Mouse (Mus musculus) midbrain, embryonic 11.5 days (tissue): ENCODE data around the gene Stbd1. TPM values are rescaled to one million over a fixed set of nuclear protein-coding genes. Genes with fewer than 3 reads are reported as not detected.

Experiments used
- ATAC-seq: fragments of 200-750 bp; cut with Nextera tagmentation; 2 replicates; pipeline ENCODE4 v1.8.0; 2017; ENCODE audit warnings: moderate TSS enrichment, moderate library complexity; ENCODE audit not compliant: low FRiP score
- DNase-seq: peaks from one replicate; pipeline ENCODE4 v3.0.0; 2015; ENCODE audit warnings: low spot score; ENCODE audit errors: missing footprints
- H3K27ac ChIP-seq: fragments of 300-500 bp; sonication (generic); 2 replicates; pipeline ENCODE4 v1.5.1; 2014; ENCODE audit warnings: low read depth, low read length
- H3K27me3 ChIP-seq: fragments of 300-500 bp; sonication (generic); 2 replicates; pipeline ENCODE4 v1.6.1; 2014; ENCODE audit warnings: mild to moderate bottlenecking, low read length, moderate library complexity, mixed read lengths; ENCODE audit not compliant: control insufficient read depth, insufficient read depth
- H3K36me3 ChIP-seq: fragments of 300-500 bp; sonication (generic); 2 replicates; pipeline ENCODE4 v1.6.1; 2014; ENCODE audit warnings: mild to moderate bottlenecking, low read length, moderate library complexity, mixed read lengths; ENCODE audit not compliant: control insufficient read depth, insufficient read depth
- H3K4me1 ChIP-seq: fragments of 300-500 bp; sonication (generic); 2 replicates; pipeline ENCODE4 v1.6.1; 2014; ENCODE audit warnings: low read length; ENCODE audit not compliant: control insufficient read depth, insufficient read depth
- H3K4me2 ChIP-seq: fragments of 300-500 bp; sonication (generic); 2 replicates; pipeline ENCODE4 v1.6.1; 2014; ENCODE audit warnings: mild to moderate bottlenecking, moderate library complexity
- H3K4me3 ChIP-seq: fragments of 300-500 bp; sonication (generic); 2 replicates; pipeline ENCODE4 v1.5.1; 2014; ENCODE audit warnings: low read depth, low read length
- H3K9ac ChIP-seq: fragments of 300-500 bp; sonication (generic); 2 replicates; pipeline ENCODE4 v1.6.1; 2014; ENCODE audit warnings: low read length
- H3K9me3 ChIP-seq: fragments of 300-500 bp; sonication (generic); 2 replicates; pipeline ENCODE4 v1.6.1; 2016; ENCODE audit warnings: low read length; ENCODE audit not compliant: control insufficient read depth
- WGBS: fragments of 180-500 bp; shearing (Covaris S2); extraction: QIAGEN DNeasy Blood & Tissue Kit; methylation state at CpG from one replicate; pipeline ENCODE4 v1.1.7; 2014; 5-methylcytosine and 5-hydroxymethylcytosine counted together
- polyA plus RNA-seq: library from polyadenylated mRNA; unstranded; fragments of >200 nt; fragmentation: Nextera tagmentation; extraction: Ambion mirVana; gene quantifications from 2 replicates; pipeline ENCODE4 v1.2.1, GENCODE M21; 2014

Gene Stbd1
- 6.0 and 6.8 TPM in 2 replicates for polyA plus RNA-seq

DNA sequence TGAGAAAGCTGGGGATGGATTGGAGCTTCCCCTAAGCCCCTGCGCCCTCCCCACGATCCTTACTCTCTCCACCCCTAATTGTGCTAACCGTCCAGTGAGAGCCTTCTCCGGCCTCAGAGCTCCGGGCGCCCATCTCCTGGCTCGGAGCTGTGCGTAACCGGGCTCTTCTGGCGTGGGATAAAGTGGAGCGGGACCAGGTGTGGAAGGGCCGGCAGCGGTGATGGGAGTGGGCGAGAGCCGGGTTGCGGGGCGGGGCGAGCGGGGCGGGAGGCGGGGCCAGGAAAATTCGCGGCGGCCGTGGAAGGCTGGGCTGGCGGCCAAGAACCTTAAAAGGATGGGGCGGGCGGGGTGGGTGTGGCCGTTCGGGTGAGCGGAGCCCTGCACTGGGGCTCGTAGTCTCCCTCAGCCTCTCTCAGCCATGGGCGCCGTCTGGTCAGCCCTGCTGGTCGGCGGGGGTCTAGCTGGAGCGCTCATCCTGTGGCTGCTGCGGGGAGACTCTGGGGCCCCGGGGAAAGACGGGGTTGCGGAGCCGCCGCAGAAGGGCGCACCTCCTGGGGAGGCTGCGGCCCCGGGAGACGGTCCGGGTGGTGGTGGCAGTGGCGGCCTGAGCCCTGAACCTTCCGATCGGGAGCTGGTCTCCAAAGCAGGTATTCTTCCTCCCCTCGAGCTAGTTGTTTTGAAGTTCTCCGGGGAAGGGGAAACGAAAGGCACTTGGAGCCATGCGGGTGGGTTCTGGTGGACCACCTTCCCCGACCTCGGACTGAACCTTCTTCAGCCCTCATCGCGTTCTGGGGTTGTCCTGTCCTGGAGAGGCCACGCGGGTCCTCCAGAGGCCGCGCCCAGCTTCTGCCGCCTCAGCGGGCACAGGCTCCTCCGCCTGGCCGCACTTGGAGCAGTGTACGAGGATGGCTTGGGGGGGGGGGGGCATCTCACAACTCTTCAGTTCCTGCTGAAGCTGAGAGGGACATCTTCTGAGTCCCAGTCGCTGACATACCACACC is at the start of gene Stbd1:
Gene Stbd1, plus strand, starts transcription at position 351 of the 1,000 bp plus-strand sequence.
- ATAC-seq, result peak; percentile 93
- Histone ChIP-seq H3K4me3 (peak within 1 kb of the TSS; percentile 48), H3K9me3 (no peaks in the 10 kb centered on the region), H3K9ac (peak within 1 kb of the TSS; percentile 59), H3K4me1 (0 out of 2 replicates have a peak, but pooled peaks cover 2% of the 10 kb centered on the region), H3K36me3 (no peaks in the 10 kb centered on the region), H3K27ac (no peak within 1 kb of the TSS), H3K27me3 (no peaks in the 10 kb centered on the region; the same call in none of the 2 replicates), H3K4me2 (peak within 1 kb of the TSS; percentile 60)
- DNase-seq, result peak; percentile 96
- under 1% methylated on average over 65 of the region's 69 CpGs for WGBS

DNA sequence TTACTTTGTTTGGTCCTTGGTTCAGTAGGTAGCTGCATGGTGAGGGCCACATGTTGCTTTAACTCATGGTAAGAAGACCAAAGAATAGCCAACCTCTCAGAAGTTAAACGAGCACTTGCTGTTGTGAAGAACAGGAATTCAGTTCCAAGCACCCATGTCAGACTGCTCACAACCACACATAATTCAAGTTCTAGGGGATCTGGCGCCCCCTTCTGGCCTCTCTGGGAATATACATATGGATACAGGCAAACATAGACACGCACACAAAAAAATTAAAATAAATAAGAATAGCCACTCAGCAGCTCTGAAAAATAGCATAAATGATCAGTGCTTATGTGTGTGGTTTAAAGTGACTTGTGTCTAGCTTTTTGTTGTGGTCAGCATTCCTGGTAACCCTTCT is 48.9 kb upstream of the Stbd1 start:
- no peaks in the 10 kb centered on the region for H3K36me3 ChIP-seq
- H3K4me1 ChIP-seq, result no peaks in the 10 kb centered on the region
- H3K9me3 ChIP-seq, result peaks cover 3% of the 10 kb centered on the region; the same call in 1 of the 2 replicates
- H3K9ac ChIP-seq, result no peak overlapping the region
- DNase-seq, result no peak
- H3K27ac ChIP-seq, result no peak overlapping the region
- no peak for ATAC-seq
- no peaks in the 10 kb centered on the region for H3K27me3 ChIP-seq
- H3K4me3 ChIP-seq, result no peak overlapping the region
- H3K4me2 ChIP-seq, result no peak overlapping the region
- WGBS, result 73% methylated on average over 3 of the region's 3 CpGs

GRCm38 (mm10) chr5:92554443-92554842 is 48.4 kb upstream of the Stbd1 start:
- no peak for ATAC-seq
- Histone ChIP-seq H3K4me2 (no peak overlapping the region), H3K9me3 (peaks cover 3% of the 10 kb centered on the region; the same call in 1 of the 2 replicates), H3K4me1 (no peaks in the 10 kb centered on the region), H3K27ac (no peak overlapping the region), H3K36me3 (no peaks in the 10 kb centered on the region), H3K27me3 (no peaks in the 10 kb centered on the region), H3K9ac (no peak overlapping the region), H3K4me3 (no peak overlapping the region)
- no peak for DNase-seq
- WGBS, result 84% methylated on average over 4 of the region's 4 CpGs

GRCm38 (mm10) chr5:92554891-92555511 is 47.8 kb upstream of the Stbd1 start, which contains the start of gene Fam47e:
Gene Fam47e (plus strand): TSS chr5:92555069.
- Histone ChIP-seq H3K4me3 (no peak within 1 kb of the TSS), H3K27ac (no peak within 1 kb of the TSS), H3K27me3 (no peaks in the 10 kb centered on the region), H3K36me3 (no peaks in the 10 kb centered on the region), H3K4me2 (no peak within 1 kb of the TSS), H3K4me1 (no peaks in the 10 kb centered on the region), H3K9ac (no peak within 1 kb of the TSS), H3K9me3 (peaks cover 3% of the 10 kb centered on the region; the same call in 1 of the 2 replicates)
- DNase-seq, result no peak
- WGBS, result 72% methylated on average over 16 of the region's 16 CpGs
- ATAC-seq, result no peak

DNA sequence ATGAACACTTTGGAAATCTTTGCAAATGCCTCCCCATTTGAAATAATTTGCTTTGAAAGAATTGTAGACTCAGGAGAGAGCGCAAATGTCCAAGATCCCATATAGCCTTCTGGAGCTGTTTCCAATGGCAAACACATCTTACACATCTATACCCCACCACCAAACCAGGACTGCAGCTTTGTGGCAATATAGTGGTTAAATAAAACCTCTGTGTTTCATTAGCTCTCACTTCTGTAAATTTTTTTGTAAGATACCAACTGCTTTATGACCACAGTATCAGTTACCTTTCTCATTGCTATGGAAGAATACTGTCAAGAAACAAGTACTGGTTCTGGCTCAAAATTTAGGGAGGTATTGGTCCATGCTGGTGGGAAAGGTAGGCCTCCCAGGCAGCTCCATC is 46.9 kb upstream of the Stbd1 start:
- ATAC-seq (no peak), DNase-seq (no peak)
- no peak overlapping the region for H3K27ac ChIP-seq
- H3K4me1 ChIP-seq, result no peaks in the 10 kb centered on the region
- H3K36me3 ChIP-seq, result no peaks in the 10 kb centered on the region
- no peak overlapping the region for H3K9ac ChIP-seq
- 97% methylated on average over 1 of the region's 1 CpGs for WGBS
- no peak overlapping the region for H3K4me2 ChIP-seq
- H3K27me3 ChIP-seq, result no peaks in the 10 kb centered on the region
- peaks cover 3% of the 10 kb centered on the region; the same call in 1 of the 2 replicates for H3K9me3 ChIP-seq
- no peak overlapping the region for H3K4me3 ChIP-seq

GRCm38 (mm10) chr5:92557508-92557907 is 45.3 kb upstream of the Stbd1 start:
- H3K4me1 ChIP-seq, result no peaks in the 10 kb centered on the region
- 98% methylated on average over 1 of the region's 1 CpGs for WGBS
- H3K27ac ChIP-seq, result no peak overlapping the region
- H3K4me3 ChIP-seq, result no peak overlapping the region
- no peaks in the 10 kb centered on the region for H3K36me3 ChIP-seq
- no peak overlapping the region for H3K4me2 ChIP-seq
- H3K27me3 ChIP-seq, result no peaks in the 10 kb centered on the region
- no peak for DNase-seq
- ATAC-seq, result no peak
- peaks cover 3% of the 10 kb centered on the region; the same call in 1 of the 2 replicates for H3K9me3 ChIP-seq
- H3K9ac ChIP-seq, result no peak overlapping the region

DNA sequence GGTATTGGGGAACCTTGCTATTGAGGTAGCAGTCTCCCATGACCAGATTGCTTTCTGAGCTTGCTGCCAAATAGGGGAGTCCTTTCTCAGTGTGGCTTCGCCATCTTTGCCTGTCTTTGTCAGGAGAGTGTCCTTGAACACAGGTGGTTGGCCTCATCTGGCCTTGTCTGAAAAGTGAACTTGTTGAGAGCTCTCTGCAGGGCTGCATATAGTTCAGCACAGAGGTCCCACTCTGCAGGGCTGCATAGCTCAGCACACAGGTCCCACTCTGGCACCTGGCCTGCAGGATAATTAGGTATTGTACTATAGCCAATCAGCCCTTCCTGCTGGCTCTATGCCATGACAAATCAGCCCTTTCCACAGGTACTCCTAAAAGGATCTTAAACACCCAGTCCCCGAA is 42.6 kb upstream of the Stbd1 start:
- Histone ChIP-seq H3K4me1 (no peaks in the 10 kb centered on the region), H3K36me3 (no peaks in the 10 kb centered on the region), H3K27ac (no peak overlapping the region), H3K27me3 (no peaks in the 10 kb centered on the region), H3K4me2 (no peak overlapping the region), H3K9ac (no peak overlapping the region), H3K4me3 (no peak overlapping the region), H3K9me3 (no peaks in the 10 kb centered on the region)
- no peak for ATAC-seq
- 85% methylated on average over 2 of the region's 2 CpGs for WGBS
- no peak for DNase-seq

GRCm38 (mm10) chr5:92562002-92562401 is 40.8 kb upstream of the Stbd1 start:
- WGBS, result 76% methylated on average over 13 of the region's 13 CpGs
- DNase-seq (no peak), ATAC-seq (no peak)
- H3K4me1 ChIP-seq, result no peaks in the 10 kb centered on the region
- H3K4me3 ChIP-seq, result no peak overlapping the region
- H3K27me3 ChIP-seq, result no peaks in the 10 kb centered on the region
- no peaks in the 10 kb centered on the region for H3K9me3 ChIP-seq
- no peak overlapping the region for H3K9ac ChIP-seq
- no peaks in the 10 kb centered on the region for H3K36me3 ChIP-seq
- H3K27ac ChIP-seq, result no peak overlapping the region
- H3K4me2 ChIP-seq, result no peak overlapping the region

DNA sequence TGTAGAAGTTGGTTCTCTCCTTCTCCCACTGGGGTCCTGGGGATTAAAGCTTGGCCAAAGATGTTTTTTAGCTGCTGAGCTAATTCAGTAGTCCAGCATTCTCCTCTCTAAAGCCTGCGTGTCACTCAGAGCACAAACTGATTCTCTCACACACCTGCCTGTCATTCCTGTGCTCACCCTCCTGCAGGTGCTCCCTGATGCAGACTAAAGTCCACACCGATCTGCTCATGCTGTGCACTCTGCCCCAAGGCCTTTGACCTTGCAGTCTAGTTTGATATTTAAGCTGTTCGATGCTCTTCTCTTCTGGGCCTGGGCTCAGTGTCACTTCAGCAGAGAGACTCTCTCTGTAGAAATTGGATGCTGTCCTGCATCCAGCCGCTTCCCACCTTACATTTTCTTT is 31.6 kb upstream of the Stbd1 start:
- WGBS, result 92% methylated on average over 4 of the region's 4 CpGs
- H3K4me2 ChIP-seq, result no peak overlapping the region
- H3K27me3 ChIP-seq, result no peaks in the 10 kb centered on the region
- no peak for ATAC-seq
- H3K27ac ChIP-seq, result no peak overlapping the region
- H3K9me3 ChIP-seq, result no peaks in the 10 kb centered on the region
- no peak overlapping the region for H3K4me3 ChIP-seq
- H3K9ac ChIP-seq, result no peak overlapping the region
- H3K4me1 ChIP-seq, result no peaks in the 10 kb centered on the region
- DNase-seq, result peak; percentile 73
- no peaks in the 10 kb centered on the region for H3K36me3 ChIP-seq
